Mouse (Mus musculus) mesoderm, embryonic 11.5 days (tissue): ENCODE results near the gene Ehf.
A peak's percentile ranks its signal among the peaks of the same experiment; 100 is the strongest.

Experiments used
- DNase-seq: peaks from one replicate; pipeline ENCODE4 v3.0.0-alpha.2; 2012; ENCODE audit warnings: low read depth, low spot score

Gene Ehf

DNA sequence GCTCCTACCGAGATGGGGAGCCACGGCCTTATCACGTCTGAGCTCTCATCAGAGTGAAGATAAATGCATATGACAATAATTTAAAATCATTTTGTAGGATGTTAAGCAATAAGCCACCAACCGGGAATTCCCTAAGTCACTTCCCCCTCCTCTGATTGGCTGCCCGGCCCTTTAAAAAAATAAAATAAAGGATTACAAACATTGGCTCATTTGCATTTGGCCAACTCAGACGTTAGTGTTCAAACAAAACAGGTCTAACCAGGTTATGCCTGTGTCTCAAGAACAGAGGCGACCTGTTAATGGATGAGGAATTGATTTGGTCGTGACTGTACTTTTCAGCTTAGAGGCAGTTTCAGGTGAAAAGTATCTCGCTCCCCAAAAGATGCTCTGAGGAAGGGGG is at the start of gene Ehf:
TSS of gene Ehf (minus strand) at position 147 of the 400 bp plus-strand sequence.
- no peak for DNase-seq

DNA sequence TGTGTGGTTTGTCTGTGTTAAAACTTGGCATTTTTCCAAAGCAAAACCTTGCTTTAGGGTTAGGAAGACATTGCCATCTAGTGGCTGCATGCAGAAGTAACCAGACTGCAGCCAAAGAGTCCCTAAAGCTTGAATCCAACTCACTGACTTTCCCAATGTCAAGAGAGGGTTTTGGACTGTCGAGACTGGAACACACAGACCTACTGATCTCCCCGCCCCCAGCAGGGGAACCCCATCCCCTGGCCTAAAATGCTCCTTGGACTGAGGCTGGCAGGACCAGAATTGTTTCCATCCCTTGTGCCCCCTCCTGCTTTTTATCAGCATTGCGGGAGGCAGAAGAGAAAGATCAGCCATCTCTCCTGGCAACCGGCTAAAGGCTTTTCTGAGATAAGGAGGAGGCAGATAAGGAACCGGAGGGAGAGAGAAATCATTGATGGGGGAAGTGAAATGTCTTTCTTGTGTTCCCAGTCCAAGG is 44.4 kb upstream of the Ehf start:
- peak; percentile 73 for DNase-seq

DNA sequence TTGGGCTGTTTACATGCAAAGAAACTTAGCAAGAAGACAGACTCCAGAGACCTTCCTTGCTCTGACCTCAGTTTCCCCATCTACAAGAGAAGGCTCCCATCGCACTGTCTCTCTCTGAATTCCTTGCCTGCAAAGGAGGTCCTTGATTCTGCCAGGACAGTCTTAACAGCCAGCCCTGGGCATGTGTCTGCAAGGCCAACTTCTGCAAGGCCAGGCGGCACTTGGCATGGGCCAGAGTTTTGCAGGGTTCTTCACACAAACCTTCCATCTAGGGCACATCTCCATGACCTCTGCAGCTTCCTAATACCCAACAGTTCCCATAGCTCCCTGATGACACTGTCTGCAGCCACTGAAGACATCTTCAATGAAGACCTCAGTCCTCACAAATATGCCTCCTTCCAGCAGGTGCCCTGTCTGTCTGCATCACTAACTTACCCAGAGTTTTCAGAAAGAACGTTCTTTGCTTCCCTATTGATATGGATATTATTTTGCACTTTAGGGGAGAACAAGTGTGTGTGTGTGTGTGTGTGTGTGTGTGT is 43.7 kb upstream of the Ehf start:
- no peak for DNase-seq

DNA sequence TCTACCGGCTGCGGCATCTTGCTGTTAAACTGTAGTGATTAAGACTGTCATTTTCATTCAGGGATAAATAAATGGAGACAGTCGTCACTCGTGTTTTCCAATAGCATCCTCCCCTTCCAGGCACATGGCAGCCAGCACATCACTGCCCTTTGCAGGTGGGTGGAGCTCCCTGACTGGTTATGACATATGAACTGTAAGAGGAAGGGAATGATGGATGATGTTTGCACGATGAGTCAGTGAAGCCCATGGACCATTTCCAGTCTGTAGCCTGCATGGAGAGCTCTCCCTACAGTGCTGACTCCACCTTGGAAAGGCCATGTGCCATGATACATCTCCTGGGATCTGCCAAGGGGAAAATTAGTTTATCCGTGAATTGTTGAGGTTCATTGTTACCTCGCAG is 40.5 kb upstream of the Ehf start:
- no peak for DNase-seq

DNA sequence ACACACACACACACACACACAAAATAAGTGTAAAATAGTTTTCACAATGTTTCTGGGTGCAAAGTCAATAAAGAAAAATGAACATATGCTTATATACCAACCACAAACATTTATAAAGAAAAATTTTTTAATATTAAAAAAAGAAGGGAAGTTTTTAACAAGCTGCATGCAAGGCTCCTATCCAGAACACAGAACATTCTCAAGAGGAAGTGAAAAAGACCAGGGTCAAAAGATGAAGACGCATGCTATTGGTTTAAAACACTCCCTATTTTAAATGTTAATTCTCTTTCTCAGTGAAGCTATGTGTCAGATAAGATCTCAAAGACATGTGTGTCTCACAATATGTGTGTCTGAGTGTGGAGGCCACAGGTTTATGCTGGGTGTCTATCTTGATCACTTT is 39.0 kb upstream of the Ehf start:
- no peak for DNase-seq

DNA sequence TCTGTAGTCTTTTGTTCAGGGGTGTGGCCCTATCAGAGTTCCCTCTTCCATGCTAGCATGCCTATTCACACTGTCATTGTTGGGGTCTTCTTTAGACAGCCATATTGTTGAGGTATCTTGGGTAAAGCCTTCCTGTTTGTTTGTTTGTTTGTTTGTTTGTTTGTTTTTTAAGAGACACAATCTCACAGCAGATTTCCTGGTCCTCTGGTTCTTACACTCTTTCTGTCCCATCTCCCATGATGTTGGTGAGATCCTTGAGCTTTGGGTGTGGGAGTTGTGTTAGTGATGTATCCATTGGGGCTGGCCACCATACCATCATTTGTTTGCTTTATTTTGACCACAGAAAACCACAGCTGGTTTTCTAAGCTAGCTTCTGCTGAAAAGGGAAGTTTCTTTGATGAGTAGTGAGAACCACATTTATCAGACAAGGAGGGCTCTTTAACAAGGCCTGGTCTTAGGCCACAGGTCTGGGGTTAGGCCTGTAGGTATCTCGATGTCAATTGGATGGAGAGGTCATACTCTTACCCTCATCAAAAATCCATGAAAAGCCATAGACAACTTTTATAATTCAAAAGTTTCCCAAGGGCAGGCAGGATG is 38.4 kb upstream of the Ehf start:
- no peak for DNase-seq

DNA sequence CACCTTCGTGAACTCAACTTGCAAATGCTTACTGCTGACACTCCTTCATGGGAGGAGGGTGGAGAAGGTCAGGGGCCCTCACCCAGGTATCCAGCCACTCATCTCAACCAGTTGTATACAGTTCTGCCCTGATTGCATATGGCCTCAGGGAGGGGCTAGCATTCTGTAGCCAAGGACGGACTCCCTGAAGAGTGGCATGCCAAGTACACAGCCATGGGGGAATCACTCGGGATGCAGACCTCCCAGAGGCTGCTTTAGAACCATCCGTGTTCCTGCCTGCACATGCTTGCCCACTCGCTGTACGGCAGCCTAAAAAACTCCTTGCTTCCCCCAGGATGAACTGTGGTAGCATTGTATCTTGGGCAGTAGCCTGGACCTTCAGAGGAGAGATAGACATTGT is 35.6 kb upstream of the Ehf start:
- DNase-seq: no peak

DNA sequence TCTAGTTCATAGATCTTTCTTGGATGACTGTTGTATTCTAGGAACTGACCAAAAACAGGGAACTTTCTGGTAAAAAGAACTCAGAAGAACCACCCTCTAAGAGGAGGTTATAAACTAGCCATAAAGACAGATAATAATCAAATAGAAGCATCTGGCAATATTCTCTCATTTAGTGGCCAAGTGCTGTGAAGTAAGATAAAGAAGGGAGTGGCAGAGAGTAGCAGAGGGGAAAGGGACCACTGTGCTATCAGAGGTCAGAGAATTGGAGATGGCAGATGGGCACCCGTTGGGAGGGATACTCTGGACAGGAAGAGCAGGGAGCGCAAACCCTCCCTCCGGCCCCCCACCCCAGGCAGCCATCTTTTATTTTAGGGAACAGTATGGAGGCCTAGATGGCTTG is 34.3 kb upstream of the Ehf start:
- no peak for DNase-seq

DNA sequence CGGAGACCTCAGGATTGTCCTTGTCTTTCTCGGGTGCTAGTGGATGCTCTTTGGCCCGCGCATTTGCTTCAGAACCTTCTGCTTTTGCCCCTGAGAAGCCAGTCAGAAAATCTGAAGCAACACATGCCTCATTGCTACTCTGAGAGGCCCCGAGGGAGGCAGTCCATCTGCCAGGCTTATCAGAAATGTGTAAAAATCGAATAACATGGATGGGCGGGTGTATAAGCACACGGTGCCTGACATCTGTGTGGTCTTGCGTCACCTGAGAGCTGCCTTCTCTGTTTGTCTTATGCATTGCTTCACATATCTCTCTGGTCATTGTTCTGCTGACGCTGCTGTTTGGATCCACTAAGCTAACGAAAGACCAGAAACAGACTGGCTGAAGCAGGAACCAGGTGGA is 33.5 kb upstream of the Ehf start:
- peak; percentile 8 for DNase-seq

DNA sequence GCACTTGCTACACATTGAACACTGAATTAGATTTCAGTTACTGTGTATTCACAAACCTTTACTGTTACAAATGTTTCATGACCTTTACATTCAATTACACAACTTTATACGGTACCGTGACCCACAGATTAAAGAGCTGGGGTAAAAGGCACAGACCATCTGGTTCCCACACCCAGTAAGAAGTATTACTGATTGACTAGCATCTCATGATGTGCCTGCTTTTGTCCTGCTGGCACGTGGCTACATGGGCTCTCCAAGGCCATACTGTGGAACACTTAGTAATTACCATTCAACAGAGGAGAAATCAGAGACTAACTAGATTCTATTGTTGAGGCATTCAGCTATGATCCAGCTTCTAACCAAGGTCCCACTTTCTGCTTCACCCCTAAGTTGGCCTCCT is 32.9 kb upstream of the Ehf start:
- no peak for DNase-seq

DNA sequence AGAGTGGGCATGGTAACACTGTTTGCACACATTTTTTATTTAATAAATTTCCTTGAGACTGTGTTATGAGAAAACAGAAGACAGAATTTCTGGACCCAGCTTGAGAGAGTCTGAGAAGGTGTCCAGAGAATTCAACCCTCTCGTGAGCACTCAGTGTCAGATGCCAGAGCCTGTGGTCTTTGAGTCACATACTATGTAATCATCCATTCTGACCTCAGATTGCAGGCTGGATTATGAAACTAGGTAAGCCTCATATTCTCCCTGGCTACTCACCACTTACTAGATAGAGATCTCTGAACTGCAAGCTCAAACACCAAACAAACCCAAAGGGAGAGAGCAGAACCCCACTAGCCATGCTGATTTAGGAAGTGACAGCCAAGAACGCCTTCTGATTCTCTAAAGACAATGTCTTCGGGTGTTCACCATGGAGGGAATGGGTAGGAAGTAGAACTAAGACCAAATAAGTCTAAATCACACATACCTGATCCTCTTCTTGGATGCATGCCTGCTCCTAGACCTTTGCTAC is 28.7 kb upstream of the Ehf start:
- DNase-seq: no peak

DNA sequence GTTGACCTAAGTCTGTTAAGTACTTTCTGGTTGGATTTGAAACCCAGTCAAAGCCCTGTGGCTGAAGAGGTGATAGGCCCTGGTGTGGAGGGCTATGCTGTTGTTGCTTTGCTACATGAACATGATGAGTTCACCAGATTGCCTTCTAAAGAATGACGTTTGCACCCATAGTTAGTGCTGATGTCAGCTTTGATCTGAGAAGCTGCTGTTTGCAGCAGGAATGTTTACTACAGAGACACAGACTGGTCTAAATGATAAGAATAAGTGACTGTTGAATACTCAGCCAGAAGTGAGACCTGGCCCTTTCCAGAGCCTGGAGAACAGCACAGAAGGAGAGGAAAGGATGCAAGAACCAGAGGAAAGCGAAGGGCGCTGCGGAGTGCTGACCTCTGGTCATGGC is 25.7 kb upstream of the Ehf start:
- no peak for DNase-seq

DNA sequence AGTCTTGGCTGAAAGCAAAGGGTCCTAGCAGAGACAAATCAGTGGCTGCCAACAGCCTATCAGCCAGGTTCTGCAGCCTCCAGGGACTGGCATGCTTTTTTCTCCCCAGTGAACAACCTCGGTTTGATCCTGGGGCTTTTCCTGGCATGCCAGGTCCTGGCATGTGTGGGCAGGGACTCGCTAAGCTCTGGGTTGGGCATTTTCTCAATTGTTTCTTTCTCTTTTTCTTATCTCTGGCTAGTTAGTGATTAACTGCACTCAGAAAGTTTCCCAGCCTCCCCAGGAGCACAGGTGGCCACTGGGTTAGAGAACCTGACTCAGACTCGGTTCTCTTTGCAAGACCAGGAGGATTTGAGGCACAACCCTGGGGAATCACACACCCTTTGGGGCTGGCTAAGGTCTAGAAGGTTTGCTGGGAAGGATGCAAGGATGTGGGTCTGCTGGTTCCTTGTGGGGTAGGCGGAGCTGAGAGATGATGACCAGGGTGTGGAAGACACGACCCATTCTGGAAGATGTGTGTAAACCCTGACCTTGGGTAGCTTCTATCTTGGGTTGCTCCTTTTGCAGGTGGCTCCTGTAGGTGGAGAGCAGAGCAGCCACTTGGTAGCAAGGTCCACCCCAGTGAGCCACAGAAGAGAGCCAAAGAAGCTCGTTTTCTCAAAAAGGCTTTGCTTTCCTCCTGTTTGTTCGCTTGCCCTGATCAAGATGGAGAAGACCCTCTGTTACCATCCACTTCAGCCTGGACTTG is 22.4 kb upstream of the Ehf start:
- DNase-seq: no peak

DNA sequence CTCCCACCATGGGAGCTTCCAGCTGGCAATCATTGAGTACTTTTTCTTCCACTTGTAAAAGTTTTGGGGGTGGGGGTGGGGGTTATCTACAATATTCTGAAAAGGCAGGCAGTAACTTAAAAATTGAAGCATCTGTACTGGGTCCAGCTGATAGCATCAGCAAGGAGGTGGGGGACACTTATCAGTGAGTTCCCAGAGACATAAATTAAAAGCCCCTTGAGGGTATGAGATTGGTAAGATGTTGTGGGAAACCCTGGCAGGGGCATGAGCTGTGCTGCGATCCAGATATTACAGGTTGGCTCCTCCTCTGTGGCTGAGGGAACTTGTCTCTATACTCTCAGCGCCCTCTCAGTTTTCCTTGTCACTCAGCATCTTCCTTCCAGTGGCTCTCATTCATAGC is 21.2 kb upstream of the Ehf start:
- DNase-seq: no peak

DNA sequence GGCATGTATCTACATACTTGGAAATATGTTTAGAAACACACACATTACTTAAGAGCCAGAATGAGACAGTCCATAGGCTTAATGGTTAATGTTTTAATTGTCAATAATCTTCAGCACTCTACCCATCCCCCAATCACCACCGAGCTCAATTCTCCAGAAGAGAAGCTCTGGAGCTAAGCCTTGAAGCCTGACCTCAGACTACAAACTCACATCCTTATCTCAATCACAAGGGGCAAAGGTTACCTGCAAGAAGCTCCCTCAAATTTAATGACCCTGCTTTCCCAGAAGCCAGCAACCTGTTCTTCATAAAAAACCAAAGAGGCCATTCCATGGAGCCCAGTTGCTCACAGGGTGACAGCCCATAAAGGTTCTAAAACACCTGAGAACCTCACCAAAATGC is 19.1 kb upstream of the Ehf start:
- DNase-seq: no peak

DNA sequence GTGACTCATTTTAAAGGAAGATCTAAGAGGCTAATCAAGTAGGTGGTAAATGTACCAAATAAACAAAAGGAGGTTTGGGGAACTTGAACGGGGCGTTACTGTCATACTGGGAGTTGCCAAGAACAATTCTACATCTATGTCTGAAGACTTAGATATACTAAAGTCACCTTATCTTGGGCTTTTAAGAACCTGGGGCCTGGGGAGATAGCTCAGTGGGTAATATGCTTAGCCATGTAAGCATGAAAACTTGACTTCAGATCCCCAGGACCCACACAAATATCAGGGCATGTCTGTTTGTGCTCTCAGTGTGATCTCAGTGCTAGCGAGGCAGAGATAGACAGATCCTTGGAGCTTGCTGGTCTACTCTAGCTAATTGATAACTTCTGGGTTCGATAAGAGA is 18.6 kb upstream of the Ehf start:
- DNase-seq: no peak

DNA sequence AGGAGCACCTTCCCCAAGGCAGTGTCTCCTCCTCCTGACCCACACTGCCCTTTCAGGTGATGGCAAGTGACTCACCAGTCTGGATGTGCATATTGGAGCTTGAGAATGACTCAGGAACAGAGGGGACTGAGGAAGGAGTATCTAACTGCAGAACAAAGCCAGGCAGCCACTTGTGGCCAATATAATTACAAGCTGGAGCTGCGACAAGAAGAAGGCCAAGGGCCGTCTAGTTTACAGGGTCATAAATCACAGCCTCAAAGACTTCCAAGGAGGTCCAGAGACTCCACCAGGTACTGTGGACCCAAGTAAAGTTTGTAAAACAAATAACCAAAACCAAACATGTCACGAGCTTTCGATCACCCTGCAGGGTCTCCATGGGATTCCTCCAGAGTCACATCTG is 10.9 kb upstream of the Ehf start:
- peak; percentile 11 for DNase-seq

DNA sequence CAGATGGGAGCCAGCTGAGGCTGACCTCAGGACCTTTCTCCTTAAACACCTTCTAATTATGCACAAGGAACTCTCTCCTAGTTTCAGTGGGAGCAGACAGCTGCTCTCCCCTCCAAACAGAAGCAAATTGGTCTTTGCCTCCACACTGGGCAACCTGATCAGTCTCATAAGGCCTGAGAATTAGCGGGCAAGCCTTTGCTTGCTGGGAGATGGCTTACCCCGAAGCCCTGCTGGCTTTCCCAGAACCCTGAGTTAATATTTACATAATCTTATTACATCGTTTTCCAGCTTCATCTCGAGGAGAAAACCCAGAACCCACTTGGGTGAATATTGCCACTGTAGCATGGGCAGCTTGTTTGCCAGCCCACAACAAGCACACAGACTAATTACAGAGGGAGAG is 9.6 kb upstream of the Ehf start:
- no peak for DNase-seq

DNA sequence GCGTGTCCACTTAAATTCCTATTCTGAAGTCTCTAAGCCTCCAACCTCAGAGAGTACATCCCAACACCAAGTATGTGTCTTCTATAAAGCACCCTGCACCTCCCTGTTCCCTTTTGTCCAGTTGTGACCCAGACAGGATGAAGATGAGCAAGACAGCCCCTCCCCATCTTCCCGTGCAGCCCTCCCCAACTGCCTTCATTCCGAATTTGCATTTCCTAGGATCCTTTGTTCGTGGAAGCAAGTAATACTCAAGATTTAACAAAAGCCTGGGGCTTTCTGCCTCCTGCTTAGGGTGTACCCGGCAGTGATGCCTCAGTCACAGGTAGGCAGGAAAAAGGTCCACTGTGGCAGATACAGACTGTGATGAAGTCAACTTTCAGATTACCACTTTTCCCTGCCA is 7.6 kb upstream of the Ehf start:
- DNase-seq: no peak

DNA sequence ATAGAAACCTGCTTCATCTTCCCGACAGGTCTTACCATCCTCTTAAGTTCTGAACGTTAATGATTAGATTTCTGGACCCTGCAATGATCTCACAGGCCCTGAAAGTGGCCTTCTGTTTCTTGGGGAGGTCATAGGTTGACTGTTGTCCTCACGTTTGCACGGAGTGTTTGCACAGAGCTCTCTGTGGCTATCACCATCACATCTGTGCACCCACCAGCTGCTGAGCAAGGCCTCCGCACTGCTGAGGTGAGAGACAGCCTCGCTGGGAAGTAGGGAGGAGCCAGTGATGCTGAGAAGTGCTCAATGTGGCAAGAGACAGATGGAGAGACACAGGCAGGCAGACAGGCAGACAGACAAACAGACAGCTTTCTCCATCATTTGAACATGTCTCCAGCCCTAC is 3.6 kb upstream of the Ehf start:
- DNase-seq: no peak

DNA sequence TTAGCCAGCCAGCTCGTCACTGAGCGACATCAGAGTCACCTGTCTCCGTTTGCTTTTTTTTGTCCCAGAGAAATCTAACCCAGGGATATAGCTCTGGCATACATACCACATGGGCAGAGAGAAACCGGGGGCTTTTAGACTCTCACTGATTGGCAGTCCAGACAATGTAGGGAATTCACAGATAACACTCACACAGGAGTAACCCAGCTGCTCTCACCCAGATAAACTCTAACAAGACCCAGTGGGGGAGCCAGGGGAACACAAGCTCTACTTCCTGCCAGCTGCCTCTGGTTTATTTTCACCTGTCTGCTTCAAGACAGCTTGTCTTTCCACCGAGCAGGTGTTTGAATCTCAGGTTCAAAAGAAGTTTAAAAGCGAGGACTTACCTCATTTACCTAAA is 409 bp downstream of the Ehf start:
- DNase-seq: no peak

DNA sequence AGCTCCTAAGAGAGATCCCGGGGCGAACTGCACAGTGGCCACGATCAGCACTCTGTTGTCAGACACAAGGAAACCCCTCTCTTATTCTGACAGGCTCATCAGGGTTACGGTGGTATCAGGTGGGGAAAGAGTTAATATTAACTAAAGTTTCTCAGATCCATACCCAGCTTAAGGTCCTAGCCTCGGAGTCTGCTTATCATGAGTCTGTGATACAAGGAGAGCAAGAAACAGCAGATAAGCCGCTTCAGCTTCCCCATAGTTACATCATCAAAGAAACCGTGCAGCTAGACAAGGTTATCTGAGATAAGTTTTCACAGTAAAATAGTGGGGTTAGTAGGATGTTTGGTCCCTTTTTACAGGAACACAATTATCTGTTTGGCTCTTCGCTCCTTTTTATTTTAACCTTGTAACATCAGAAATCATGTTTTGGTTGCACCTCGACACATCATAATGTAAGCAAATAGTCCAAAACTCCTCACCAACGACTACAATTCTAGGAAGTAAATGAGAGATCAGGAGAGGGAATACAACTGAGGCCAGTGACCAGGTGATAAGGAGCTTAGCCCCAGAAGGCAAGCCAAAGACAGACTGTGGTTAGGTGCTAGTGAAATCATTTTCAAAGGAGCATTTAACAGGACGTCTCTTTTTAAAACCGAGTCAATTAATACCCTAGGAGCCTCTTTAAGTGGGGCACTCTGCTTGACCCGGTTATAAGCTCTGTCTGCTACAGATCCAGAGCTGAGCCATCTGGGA is 4.2 kb downstream of the Ehf start:
- DNase-seq: no peak
